Mouse (Mus musculus): ENCODE data around the gene Gm826. TPM values are rescaled to one million over a fixed set of nuclear protein-coding genes. Genes with fewer than 3 reads are reported as not detected.

The Gm826 gene
- polyA plus RNA-seq, 1 experiment = 0.65 TPM

- Histone ChIP-seq H3K4me3 (ENCODE audit: low read depth, low read length) (peak overlapping the region; percentile 29), H3K4me1 (ENCODE audit: control insufficient read depth, insufficient read depth, insufficient read length, low read length) (peaks cover 2% of the 10 kb centered on the region; the same call in 1 of the 2 replicates), H3K27me3 (ENCODE audit: control insufficient read depth, insufficient read depth, low read length) (peaks cover 45% of the 10 kb centered on the region), H3K36me3 (ENCODE audit: control insufficient read depth, insufficient read depth, low read length) (peaks cover 10% of the 10 kb centered on the region), H3K27ac (ENCODE audit: insufficient read depth, low read depth, low read length) (no peak overlapping the region)
- TF ChIP-seq CTCF (IDR thresholded peaks at IDR 0.05; ENCODE audit: extremely low read depth, insufficient read length, insufficient replicate concordance, low read depth, low read length) = no peak
- TF ChIP-seq POLR2A (IDR thresholded peaks at IDR 0.05; ENCODE audit: low read depth, low read length) = no peak
- WGBS = 40% methylated on average over 4 of the region's 4 CpGs
Observed at GRCm38 (mm10) chr2:160363201-160363600, 29.2 kb upstream of the Gm826 start.

- Histone ChIP-seq H3K4me3 (ENCODE audit: low read depth, low read length) (no peak overlapping the region), H3K27me3 (ENCODE audit: control insufficient read depth, insufficient read depth, low read length) (peaks cover 42% of the 10 kb centered on the region), H3K4me1 (ENCODE audit: control insufficient read depth, insufficient read depth, insufficient read length, low read length) (no peaks in the 10 kb centered on the region; the same call in 1 of the 2 replicates), H3K27ac (ENCODE audit: insufficient read depth, low read depth, low read length) (no peak overlapping the region), H3K36me3 (ENCODE audit: control insufficient read depth, insufficient read depth, low read length) (peaks cover 10% of the 10 kb centered on the region)
- WGBS = 25% methylated on average over 16 of the region's 16 CpGs
- TF ChIP-seq POLR2A (IDR thresholded peaks at IDR 0.05; ENCODE audit: low read depth, low read length) (no peak), CTCF (IDR thresholded peaks at IDR 0.05; ENCODE audit: extremely low read depth, insufficient read length, insufficient replicate concordance, low read depth, low read length) (no peak)
Observed at GRCm38 (mm10) chr2:160361442-160362121, 27.6 kb upstream of the Gm826 start.

- TF ChIP-seq CTCF (IDR thresholded peaks at IDR 0.05; ENCODE audit: extremely low read depth, insufficient read length, insufficient replicate concordance, low read depth, low read length) (no peak), POLR2A (IDR thresholded peaks at IDR 0.05; ENCODE audit: low read depth, low read length) (no peak)
- whole genome bisulfite sequencing = 27% methylated on average over 8 of the region's 8 CpGs
- Histone ChIP-seq H3K27me3 (ENCODE audit: control insufficient read depth, insufficient read depth, low read length) (peaks cover 32% of the 10 kb centered on the region), H3K36me3 (ENCODE audit: control insufficient read depth, insufficient read depth, low read length) (peaks cover 10% of the 10 kb centered on the region), H3K27ac (ENCODE audit: insufficient read depth, low read depth, low read length) (no peak overlapping the region), H3K4me1 (ENCODE audit: control insufficient read depth, insufficient read depth, insufficient read length, low read length) (no peaks in the 10 kb centered on the region), H3K4me3 (ENCODE audit: low read depth, low read length) (no peak overlapping the region)
Observed at GRCm38 (mm10) chr2:160360234-160360874, 26.4 kb upstream of the Gm826 start.

- 15% methylated on average over 4 of the region's 4 CpGs for WGBS
- peaks cover 20% of the 10 kb centered on the region for H3K27me3 ChIP-seq (ENCODE audit: control insufficient read depth, insufficient read depth, low read length)
- no peak overlapping the region for H3K27ac ChIP-seq (ENCODE audit: insufficient read depth, low read depth, low read length)
- no peaks in the 10 kb centered on the region; the same call in 1 of the 2 replicates for H3K4me1 ChIP-seq (ENCODE audit: control insufficient read depth, insufficient read depth, insufficient read length, low read length)
- TF ChIP-seq POLR2A (IDR thresholded peaks at IDR 0.05; ENCODE audit: low read depth, low read length) = no peak
- no peak for TF ChIP-seq CTCF (IDR thresholded peaks at IDR 0.05; ENCODE audit: extremely low read depth, insufficient read length, insufficient replicate concordance, low read depth, low read length)
- no peak overlapping the region for H3K4me3 ChIP-seq (ENCODE audit: low read depth, low read length)
- peaks cover 10% of the 10 kb centered on the region for H3K36me3 ChIP-seq (ENCODE audit: control insufficient read depth, insufficient read depth, low read length)
Observed at GRCm38 (mm10) chr2:160358896-160359295, 24.9 kb upstream of the Gm826 start.

- H3K36me3 ChIP-seq (ENCODE audit: control insufficient read depth, insufficient read depth, low read length) = peaks cover 1% of the 10 kb centered on the region; the same call in 1 of the 2 replicates
- TF ChIP-seq POLR2A (IDR thresholded peaks at IDR 0.05; ENCODE audit: low read depth, low read length) (no peak), CTCF (IDR thresholded peaks at IDR 0.05; ENCODE audit: extremely low read depth, insufficient read length, insufficient replicate concordance, low read depth, low read length) (no peak)
- 86% methylated on average over 4 of the region's 4 CpGs for WGBS
- no peak overlapping the region for H3K27ac ChIP-seq (ENCODE audit: insufficient read depth, low read depth, low read length)
- peaks cover 3% of the 10 kb centered on the region; the same call in 1 of the 2 replicates for H3K4me1 ChIP-seq (ENCODE audit: control insufficient read depth, insufficient read depth, insufficient read length, low read length)
- no peak overlapping the region for H3K4me3 ChIP-seq (ENCODE audit: low read depth, low read length)
- peaks cover 12% of the 10 kb centered on the region for H3K27me3 ChIP-seq (ENCODE audit: control insufficient read depth, insufficient read depth, low read length)
Observed at GRCm38 (mm10) chr2:160357442-160357841, 23.5 kb upstream of the Gm826 start.

GRCm38 (mm10) chr2:160356132-160356531, 22.2 kb upstream of the Gm826 start:
- 62% methylated on average over 5 of the region's 5 CpGs for WGBS
- Histone ChIP-seq H3K27me3 (ENCODE audit: control insufficient read depth, insufficient read depth, low read length) (peaks cover 5% of the 10 kb centered on the region; the same call in 1 of the 2 replicates), H3K4me1 (ENCODE audit: control insufficient read depth, insufficient read depth, insufficient read length, low read length) (peaks cover 5% of the 10 kb centered on the region), H3K27ac (ENCODE audit: insufficient read depth, low read depth, low read length) (no peak overlapping the region), H3K36me3 (ENCODE audit: control insufficient read depth, insufficient read depth, low read length) (no peaks in the 10 kb centered on the region), H3K4me3 (ENCODE audit: low read depth, low read length) (no peak overlapping the region)
- TF ChIP-seq CTCF (IDR thresholded peaks at IDR 0.05; ENCODE audit: extremely low read depth, insufficient read length, insufficient replicate concordance, low read depth, low read length) (peak; percentile 43; the same call in 1 of the 2 replicates), POLR2A (IDR thresholded peaks at IDR 0.05; ENCODE audit: low read depth, low read length) (no peak)

GRCm38 (mm10) chr2:160354319-160354718, 20.4 kb upstream of the Gm826 start:
- Histone ChIP-seq H3K4me3 (ENCODE audit: low read depth, low read length) (no peak overlapping the region), H3K36me3 (ENCODE audit: control insufficient read depth, insufficient read depth, low read length) (no peaks in the 10 kb centered on the region), H3K27ac (ENCODE audit: insufficient read depth, low read depth, low read length) (no peak overlapping the region), H3K27me3 (ENCODE audit: control insufficient read depth, insufficient read depth, low read length) (no peaks in the 10 kb centered on the region), H3K4me1 (ENCODE audit: control insufficient read depth, insufficient read depth, insufficient read length, low read length) (peaks cover 13% of the 10 kb centered on the region)
- no peak for TF ChIP-seq CTCF (IDR thresholded peaks at IDR 0.05; ENCODE audit: extremely low read depth, insufficient read length, insufficient replicate concordance, low read depth, low read length)
- no peak for TF ChIP-seq POLR2A (IDR thresholded peaks at IDR 0.05; ENCODE audit: low read depth, low read length)
- 82% methylated on average over 2 of the region's 2 CpGs for WGBS

Measured in small intestine, adult 2 months (tissue).